Mouse (Mus musculus) megakaryocyte, embryonic 14.5 days (primary cell): ENCODE data around the gene Ptprg.

Experiments used
- FLI1 ChIP-seq: IDR thresholded peaks from 2 replicates; pipeline ENCODE4 v1.6.1; 2012; ENCODE audit warnings: low read length, inconsistent platforms, mixed read lengths
- GATA1 ChIP-seq: IDR thresholded peaks from 3 replicates; pipeline ENCODE4 v1.6.1; 2012; ENCODE audit warnings: mixed read lengths, low read length, inconsistent platforms, borderline replicate concordance

DNA sequence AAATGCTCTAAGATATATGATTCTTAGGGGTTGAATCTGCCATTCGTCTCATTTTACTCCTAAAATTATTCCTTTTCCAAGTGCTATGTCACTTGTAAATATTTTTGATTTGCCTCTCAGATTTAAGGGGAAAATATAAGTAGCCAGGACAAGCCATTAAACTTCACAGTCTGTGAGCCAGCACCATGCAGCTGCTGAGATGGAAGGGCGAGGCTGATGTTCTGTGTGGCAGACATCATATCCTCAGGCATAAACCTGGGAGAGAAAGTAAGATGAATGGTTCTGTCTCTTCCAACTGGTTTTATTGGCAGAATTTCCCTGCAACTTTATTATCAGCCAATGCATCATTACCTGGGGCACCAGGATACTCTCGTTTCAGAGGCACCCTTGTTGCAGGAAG lies 538.4 kb downstream of the Ptprg start:
- no peak for TF ChIP-seq FLI1
- no peak for TF ChIP-seq GATA1
